Mouse (Mus musculus) thymus, postnatal 14 days (tissue): ENCODE results near the gene Gfpt2.
"Not testable (repeated sequence)": the region's sequence is repeated elsewhere in the genome, so short reads cannot be mapped to it uniquely, and the experiment has no call there.

Source experiments
- DNase-seq: peaks from one replicate; pipeline ENCODE4 v3.0.0; 2021

Gene Gfpt2

GRCm38 (mm10) chr11:49793619-49794341 is at the start of gene Gfpt2:
TSS of gene Gfpt2 (plus strand) at chr11:49794178.
- DNase-seq = peak; percentile 71

DNA sequence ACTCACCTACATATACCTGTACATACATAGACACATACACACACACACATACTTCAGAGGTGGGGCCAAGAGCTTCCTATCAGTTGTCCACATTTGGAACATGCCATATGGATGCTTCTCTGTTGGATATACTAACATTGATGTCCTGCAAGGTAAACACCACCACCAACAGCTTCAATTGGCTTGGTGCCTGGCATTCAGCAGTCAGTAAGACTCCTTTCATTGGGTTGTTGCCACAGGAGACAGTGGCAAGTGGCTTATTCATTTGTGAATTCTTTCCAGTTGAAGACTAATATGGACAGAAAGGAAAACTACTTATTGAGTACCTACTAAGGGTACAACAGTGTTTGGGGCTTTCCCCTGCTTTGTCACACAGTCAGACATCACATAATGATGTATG is 49.0 kb upstream of the Gfpt2 start:
- no peak for DNase-seq

GRCm38 (mm10) chr11:49745839-49746238 is 48.1 kb upstream of the Gfpt2 start:
- DNase-seq = no peak

DNA sequence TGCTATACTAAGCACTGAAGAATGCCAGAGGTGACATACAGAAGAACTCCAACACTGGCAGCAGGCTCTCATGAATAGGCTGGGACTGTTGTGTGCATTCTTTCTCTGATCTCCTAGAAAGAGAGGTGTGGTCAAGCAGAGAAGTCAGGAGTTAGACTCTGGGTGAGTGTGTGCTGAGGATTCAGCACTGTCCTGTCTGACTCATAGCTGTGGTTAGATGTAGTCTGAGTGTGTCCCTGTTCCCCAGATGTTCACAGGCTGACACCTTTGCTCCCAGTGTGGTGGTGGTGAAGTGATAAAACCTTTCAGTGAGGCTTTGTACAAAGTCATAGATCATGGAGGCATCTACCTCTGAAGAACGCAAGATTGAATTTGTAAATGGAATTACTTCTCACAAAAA is 47.2 kb upstream of the Gfpt2 start:
- DNase-seq = no peak

- DNase-seq = no peak
These were observed 38.9 kb upstream of the Gfpt2 start for GRCm38 (mm10) chr11:49754958-49755665.

DNA sequence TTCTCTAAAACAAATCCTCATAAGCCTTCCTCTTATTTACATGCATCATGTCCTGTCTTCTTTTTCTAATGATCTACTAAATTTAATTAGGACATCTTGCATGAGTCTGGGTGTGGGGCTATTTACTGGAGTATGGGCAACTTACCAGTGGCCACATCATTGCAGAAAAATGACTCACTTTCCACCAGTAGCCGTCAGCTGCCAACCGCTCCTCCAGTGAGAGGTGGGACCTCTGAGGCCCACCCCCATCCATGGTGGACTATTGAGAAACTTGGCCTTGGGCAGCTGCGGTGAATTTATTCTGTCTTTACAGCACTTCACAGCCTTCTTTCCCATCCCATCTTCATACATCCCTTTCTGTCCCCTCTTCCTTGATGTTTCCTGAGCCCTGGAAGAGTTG is 35.9 kb upstream of the Gfpt2 start:
- DNase-seq = no peak

DNA sequence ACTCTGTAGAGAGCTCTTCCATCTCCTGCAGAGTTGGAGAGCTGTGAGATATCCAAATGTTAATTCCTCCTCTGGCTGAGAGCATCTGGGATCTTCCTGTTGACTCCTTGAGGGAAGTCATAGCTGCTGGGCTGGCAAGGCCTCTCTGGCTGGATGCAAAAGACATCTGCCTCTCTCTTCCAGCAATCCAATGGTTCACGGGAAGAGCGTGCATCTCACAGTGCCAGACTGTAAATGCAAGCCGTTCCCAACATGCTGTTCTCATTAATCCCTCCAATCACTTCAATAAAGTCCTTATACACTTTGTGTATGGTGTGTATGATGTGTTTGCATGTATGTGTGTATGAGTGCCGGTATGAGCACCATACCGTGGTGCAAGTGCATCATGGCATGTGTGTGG is 32.8 kb upstream of the Gfpt2 start:
- no peak for DNase-seq

GRCm38 (mm10) chr11:49763555-49763954 is 30.4 kb upstream of the Gfpt2 start:
- no peak for DNase-seq

- no peak for DNase-seq
These were observed 30.0 kb upstream of the Gfpt2 start for GRCm38 (mm10) chr11:49764023-49764422.

GRCm38 (mm10) chr11:49764639-49765299 is 29.2 kb upstream of the Gfpt2 start:
- peak; percentile 78 for DNase-seq

GRCm38 (mm10) chr11:49765377-49766136 is 28.4 kb upstream of the Gfpt2 start:
- DNase-seq = peak; percentile 6

DNA sequence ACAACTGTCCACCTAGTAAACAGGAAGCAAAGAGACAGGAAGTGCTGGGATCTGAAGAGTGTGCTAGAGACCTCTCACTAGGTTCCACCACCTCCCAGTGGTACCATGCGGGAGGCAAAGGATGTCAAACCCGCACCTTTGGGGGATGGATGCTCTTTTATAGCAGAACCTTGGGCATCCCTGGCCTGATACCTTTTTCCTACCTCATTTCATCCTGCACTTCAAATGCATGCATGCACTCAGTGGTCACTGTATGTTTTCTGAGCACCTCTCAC is 27.9 kb upstream of the Gfpt2 start:
- DNase-seq = no peak

DNA sequence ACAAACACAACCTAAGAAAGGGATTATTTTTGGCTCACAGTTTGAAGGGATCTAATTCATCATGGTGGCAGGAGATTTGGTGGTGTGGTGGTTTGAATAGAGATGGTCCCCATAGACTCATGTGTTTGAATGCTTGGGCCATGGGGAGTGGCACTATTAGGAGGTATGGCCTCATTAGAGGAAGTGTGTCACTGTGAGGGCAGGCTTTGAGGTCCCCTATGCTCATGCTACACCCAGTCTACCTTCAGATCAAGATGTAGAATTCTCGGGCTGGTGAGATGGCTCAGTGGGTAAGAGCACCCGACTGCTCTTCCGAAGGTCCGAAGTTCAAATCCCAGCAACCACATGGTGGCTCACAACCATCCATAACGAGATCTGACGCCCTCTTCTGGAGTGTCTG is 26.5 kb upstream of the Gfpt2 start:
- not testable (repeated sequence) for DNase-seq

GRCm38 (mm10) chr11:49768781-49769180 is 25.2 kb upstream of the Gfpt2 start:
- no peak for DNase-seq

GRCm38 (mm10) chr11:49770676-49771550 is 23.1 kb upstream of the Gfpt2 start:
- no peak for DNase-seq

GRCm38 (mm10) chr11:49772251-49772650 is 21.7 kb upstream of the Gfpt2 start:
- peak; percentile 66 for DNase-seq

DNA sequence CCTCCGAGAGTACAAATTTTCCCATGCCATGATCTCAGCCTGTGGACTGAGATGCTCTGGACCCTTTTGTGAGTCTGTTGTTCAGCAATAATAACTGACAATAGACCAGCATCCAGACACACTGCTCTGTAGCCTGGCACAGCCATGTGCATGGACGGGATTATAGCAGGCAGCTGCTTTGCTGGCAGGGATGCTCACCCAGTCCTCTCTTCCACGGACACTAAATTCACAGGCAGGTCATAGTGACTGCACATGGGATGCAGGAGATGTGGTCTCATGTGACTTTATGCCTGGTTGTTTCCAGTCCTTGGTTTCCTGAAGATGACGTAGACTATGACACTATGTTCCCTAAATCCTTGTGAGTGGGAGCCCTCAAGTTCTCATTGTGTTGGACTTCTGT is 19.1 kb upstream of the Gfpt2 start:
- no peak for DNase-seq

DNA sequence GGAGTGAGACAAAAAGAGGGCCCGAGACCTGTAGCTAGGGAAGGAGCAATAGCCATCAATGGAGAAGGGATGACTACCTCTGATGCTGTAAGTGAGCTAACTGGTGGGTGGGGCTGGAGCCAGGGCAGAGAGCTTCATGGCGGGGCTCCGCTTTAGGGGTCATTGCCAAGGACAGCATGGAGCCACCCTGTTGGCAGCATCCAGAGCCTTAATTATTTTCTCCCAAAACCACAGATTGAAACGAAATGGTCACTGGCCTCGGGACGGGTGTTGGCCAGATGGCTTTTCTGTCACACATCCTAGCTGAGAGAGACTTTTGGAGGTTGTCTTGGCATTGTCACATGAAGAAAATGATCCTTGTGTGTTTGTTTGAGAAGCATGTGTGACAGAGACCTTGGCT is 15.1 kb upstream of the Gfpt2 start:
- DNase-seq = no peak

DNA sequence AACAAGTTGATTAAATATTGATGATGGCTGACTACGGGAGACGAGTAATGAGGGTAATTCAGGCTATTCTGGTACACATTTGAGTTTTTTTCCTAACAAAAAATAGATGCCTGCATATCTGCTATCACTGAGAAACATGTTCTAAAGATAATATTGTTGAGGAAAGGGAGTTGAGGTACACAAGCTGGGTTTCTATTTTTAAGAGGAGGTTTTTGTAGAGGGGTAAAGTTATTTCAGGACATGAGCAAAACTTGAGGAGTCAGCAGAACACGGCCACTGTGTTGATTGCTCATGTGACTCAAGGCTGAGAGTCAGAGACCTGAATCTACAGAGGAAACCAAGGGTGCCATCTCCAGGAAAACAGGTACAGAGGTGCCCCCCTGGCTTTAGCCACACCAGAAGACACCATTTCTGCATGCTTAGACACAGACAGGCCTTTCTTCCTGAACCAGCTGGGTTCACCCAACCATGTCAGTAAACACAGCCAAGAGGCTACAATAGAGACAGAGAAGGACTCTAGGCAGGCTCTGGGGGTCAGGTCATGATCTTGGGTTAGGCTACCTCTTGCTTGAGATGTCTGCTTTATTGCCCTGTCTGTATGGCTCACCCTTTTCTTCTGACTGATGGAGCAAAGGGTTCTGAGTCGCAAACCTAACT is 13.7 kb upstream of the Gfpt2 start:
- no peak for DNase-seq

- no peak for DNase-seq
These were observed 12.1 kb upstream of the Gfpt2 start for GRCm38 (mm10) chr11:49781833-49782399.

- DNase-seq = no peak
These were observed 847 bp upstream of the Gfpt2 start for GRCm38 (mm10) chr11:49793131-49793530.
